Mouse (Mus musculus): Measurements from ENCODE around the gene Dnajb6. TPM values are rescaled to one million over a fixed set of nuclear protein-coding genes. Genes with fewer than 3 reads are reported as not detected.
"Not testable (repeated sequence)": the region's sequence is repeated elsewhere in the genome, so short reads cannot be mapped to it uniquely, and the experiment has no call there.

Dnajb6 gene
- total RNA-seq, 4 experiments from 2014 or later: 79.5 to 84.4 (median 83.3) TPM

DNA sequence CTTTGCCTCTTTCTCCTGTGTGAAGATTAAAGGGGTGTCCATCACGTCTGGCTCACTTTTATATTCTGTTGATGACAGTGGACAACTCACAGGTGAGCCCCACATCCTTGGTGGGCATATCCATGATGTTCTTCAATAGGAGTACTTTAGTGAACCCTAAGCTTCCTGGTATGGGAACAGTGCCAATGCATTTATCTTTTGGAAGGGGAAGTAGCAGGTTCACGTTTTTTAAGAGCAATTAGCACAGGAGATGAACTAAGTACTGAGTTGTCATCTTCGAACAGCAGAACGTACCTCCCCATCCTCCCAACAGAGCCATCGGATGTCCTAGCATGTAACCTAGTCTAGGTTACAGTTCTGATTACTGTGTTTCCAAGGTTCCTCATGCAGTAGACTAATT lies 23.8 kb downstream of the Dnajb6 start:
- DNase-seq (ENCODE audit: low spot score): no peak

GRCm38 (mm10) chr5:29770935-29771334 lies 35.4 kb downstream of the Dnajb6 start:
- no peak for DNase-seq (ENCODE audit: low spot score)

DNA sequence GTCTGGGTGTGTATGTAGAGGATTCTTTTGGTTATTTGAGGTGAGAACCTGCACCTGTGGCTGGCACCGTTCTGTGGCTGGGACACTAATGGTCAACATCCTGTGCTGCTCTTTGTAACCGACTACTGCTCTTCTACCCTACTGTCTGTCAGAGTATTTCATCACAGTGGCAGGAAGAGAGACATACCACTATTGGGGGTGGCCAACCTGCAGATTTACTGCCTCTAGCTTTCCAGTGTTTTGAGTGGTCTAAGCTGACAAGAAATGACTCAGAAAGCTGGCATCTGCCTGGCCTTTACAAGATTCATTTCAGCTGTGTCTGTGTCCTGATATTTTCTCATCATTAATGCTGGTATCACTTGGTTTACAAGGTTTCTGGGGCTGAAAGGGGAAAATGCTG lies 36.5 kb downstream of the Dnajb6 start:
- no peak for DNase-seq (ENCODE audit: low spot score)

GRCm38 (mm10) chr5:29772651-29773330 lies 37.3 kb downstream of the Dnajb6 start:
- DNase-seq (ENCODE audit: low spot score): peak; percentile 44

GRCm38 (mm10) chr5:29773460-29774150 lies 38.1 kb downstream of the Dnajb6 start:
- no peak for DNase-seq (ENCODE audit: low spot score)

DNA sequence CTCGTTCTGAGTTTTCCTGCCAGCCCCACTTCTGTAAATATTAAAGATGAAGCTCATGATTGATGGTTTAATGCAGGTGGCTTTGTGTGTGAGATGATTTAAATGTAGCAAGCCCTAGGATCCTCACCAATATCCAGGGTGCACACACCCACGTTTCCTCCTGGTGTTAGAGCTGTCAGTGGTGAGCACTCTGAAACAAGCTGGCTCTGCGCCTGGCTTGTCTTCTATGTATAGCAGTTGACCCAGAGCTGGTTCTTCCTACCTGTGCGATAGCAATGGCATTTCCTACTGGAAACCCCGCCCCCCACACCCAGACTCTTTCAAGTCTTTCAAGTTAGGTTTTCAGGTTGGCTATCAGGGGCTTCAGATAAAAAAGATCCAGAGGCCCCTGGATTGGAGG lies 39.9 kb downstream of the Dnajb6 start:
- peak; percentile 26 for DNase-seq (ENCODE audit: low spot score)

- DNase-seq (ENCODE audit: low spot score): no peak
These were observed 42.5 kb downstream of the Dnajb6 start for GRCm38 (mm10) chr5:29778029-29778428.

- DNase-seq (ENCODE audit: low spot score): not testable (repeated sequence)
These were observed 44.2 kb downstream of the Dnajb6 start for GRCm38 (mm10) chr5:29779733-29780132.

- no peak for DNase-seq (ENCODE audit: low spot score)
These were observed 46.8 kb downstream of the Dnajb6 start for GRCm38 (mm10) chr5:29782261-29782660.

- not testable (repeated sequence) for DNase-seq (ENCODE audit: low spot score)
These were observed 49.4 kb downstream of the Dnajb6 start for GRCm38 (mm10) chr5:29784906-29785305.

DNA sequence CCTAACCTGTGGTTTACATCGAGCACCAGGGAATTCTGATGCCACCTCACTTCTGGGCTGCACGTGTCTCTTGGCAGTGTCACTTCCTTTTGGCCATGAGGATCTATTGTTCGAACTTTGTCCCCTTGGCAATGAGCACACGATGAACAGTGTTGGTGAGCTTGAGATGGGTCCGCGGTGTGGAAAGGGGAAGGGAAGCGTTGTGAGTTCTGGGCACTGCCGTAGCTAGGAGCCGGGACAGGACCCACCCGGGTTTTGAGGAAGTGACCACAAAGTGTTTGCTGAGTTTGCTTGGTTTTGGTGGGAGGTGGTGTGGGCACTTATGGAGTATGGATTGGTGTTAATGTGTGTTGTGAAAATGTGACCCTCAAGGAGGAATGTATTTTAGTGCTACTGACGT lies 50.5 kb downstream of the Dnajb6 start:
- not testable (repeated sequence) for DNase-seq (ENCODE audit: low spot score)

DNA sequence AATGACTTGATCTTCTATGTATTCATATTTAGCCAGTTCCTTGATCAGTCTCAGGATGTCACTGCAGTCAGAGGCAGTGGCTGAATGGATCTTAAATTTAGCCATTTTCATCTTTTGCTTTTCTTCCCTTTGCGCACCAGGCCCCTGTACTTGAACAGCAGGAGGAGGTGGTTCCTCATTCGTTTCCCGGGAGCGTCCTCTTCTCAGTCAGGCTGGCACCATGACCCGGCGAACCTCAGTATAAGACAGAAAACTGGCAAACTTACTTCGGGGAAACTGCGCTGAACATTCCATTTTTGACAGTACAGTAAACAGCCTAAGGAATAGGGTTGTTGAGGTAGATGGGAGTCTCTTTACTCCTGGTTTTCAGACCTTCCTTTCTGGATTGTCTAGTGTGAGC lies 59.4 kb downstream of the Dnajb6 start:
- not testable (repeated sequence) for DNase-seq (ENCODE audit: low spot score)

DNA sequence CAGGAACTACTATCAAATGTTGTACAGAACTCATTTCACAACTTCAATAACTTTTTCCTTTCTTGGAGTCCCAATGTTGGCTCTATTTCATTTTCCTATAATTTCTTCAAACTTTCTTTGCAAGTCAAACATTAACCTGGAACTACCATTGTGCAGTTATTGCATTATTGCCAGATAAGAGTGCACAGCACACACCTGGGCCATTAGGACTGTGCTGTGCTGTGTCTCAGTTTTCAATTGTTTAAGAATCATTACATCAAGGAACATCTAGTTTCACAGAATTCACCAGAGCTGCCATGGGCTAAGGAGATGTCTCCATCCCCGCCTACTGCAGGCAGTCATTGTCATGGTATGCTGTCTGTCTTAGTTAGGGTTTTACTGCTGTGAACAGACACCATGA lies 73.5 kb downstream of the Dnajb6 start:
- DNase-seq (ENCODE audit: low spot score): no peak

DNA sequence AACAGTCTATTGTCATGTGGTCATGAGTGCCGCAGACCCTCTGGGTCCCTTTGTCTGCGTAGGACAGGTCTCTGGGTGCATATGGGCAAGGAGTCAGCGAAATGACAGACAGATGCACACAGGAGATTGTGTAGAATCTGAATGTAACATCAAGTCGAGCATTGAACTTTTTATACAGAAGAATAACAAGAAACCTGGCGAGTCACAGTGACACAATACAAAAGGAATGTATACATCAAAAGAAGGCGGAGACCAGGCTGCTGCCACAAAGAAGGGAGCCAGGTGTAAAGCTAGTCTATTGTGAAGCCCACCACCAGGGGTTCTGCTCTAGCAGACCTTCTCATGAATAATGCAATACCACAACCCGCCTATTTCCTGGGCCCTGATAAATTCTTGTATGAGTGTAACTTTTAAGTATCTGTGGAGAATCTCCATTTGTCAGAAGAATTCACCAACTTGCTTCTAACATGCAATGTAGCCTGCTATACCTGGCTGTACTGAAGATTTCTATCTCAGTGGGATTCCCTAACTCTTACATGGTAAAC lies 76.0 kb downstream of the Dnajb6 start:
- DNase-seq (ENCODE audit: low spot score): not testable (repeated sequence)

GRCm38 (mm10) chr5:29816523-29817242 lies 81.2 kb downstream of the Dnajb6 start:
- no peak for DNase-seq (ENCODE audit: low spot score)

DNA sequence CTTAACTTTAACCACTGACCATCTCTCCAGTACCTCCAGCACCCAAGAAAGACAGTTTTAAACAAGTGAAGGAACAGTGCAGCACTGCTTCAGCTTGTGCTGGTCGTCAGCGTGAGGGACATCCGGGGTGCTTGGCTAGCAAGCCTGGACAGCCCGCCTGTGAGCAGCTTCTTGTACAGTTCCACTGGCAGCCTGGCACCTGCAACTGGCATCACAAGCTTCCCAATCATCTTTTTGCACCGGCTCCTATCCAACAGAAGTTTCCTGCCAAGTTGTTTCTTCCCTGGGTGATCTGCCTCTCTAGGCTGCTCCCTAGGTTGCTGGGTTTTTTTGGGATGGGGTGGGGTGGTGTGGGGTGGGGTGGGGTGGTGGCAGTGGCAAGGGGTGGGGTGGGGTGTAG lies 81.9 kb downstream of the Dnajb6 start:
- peak; percentile 56 for DNase-seq (ENCODE audit: low spot score)

DNA sequence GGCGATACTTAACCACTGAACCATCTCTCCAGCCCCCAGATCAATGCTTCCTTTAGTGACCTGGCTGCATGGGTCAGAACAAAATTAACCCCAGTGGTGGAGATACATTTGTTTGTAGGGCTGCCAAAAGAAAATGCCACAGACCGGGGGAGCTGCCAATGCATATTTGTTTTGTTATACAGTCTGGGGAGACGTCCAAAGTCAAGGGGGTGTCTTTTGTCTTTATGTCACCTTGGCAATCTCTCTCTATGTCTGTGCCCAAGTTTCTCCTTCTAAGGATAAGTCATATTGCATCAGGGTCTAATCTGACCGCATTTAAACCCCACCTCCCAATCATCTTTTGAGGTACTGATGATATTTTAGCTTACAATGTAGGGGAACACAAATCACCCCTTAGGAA lies 82.8 kb downstream of the Dnajb6 start:
- DNase-seq (ENCODE audit: low spot score): no peak

GRCm38 (mm10) chr5:29824796-29825195 lies 89.3 kb downstream of the Dnajb6 start:
- peak; percentile 50 for DNase-seq (ENCODE audit: low spot score)

- peak; percentile 64 for DNase-seq (ENCODE audit: low spot score)
These were observed 91.3 kb downstream of the Dnajb6 start for GRCm38 (mm10) chr5:29826780-29827179.

DNA sequence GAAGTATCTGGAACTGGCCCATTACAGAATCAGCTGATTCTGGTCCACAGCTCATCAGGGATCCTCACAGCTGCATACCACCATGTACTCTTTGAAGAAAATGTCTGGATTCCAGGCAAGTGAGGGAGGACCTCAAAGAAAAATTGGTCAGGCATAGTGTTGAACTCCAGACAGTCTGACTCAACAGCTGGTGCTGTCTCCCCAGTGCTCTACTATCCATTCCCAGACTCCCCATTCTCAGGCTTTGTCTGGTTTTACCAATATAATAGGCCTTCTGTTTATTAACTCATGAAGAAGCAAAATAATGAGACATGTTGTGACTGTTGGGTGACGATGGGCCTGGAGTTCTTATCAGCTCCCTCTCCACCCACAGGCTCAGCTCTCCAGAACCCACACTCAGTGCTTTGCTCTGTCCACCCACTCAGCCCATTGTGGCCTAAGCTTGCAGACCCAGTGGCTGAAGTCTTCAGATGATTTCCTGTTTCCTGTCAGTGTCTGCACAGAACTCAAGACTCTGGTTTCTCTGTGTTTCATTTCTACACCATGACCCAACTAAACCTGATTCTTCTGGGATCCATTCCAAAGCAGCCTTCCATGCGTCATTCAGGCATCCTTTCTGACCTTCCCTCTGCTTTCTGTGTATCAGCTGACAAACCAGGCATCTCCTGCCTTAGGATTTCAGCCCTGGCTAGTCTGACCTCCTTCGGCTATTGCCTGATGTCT lies 107.1 kb downstream of the Dnajb6 start:
- DNase-seq (ENCODE audit: low spot score): peak; percentile 80

GRCm38 (mm10) chr5:29845038-29845437 lies 109.5 kb downstream of the Dnajb6 start:
- DNase-seq (ENCODE audit: low spot score): peak; percentile 40

- DNase-seq (ENCODE audit: low spot score): no peak
These were observed 112.0 kb downstream of the Dnajb6 start for GRCm38 (mm10) chr5:29847494-29847893.
